Mouse (Mus musculus): ENCODE measurements around the gene Emc7. TPM values are rescaled to one million over a fixed set of nuclear protein-coding genes. Genes with fewer than 3 reads are reported as not detected.

Emc7 gene
- polyA plus RNA-seq, 1 experiment from 2014 or later = 13.8 TPM

GRCm38 (mm10) chr2:112506841-112507435 lies 52.1 kb downstream of the Emc7 start:
- no peaks in the 10 kb centered on the region for H3K9me3 ChIP-seq
- no peak overlapping the region for H3K27ac ChIP-seq
- no peak for ATAC-seq (ENCODE audit: low FRiP score, low read depth)
- H3K27me3 ChIP-seq (replicated peaks) = no peaks in the 10 kb centered on the region
- no peaks in the 10 kb centered on the region for H3K4me1 ChIP-seq
- 83% methylated on average over 5 of the region's 5 CpGs for WGBS
- no peaks in the 10 kb centered on the region for H3K36me3 ChIP-seq
- no peak overlapping the region for H3K4me3 ChIP-seq
- H3K9ac ChIP-seq = no peak overlapping the region
- no peak overlapping the region for H3K4me2 ChIP-seq (replicated peaks)

DNA sequence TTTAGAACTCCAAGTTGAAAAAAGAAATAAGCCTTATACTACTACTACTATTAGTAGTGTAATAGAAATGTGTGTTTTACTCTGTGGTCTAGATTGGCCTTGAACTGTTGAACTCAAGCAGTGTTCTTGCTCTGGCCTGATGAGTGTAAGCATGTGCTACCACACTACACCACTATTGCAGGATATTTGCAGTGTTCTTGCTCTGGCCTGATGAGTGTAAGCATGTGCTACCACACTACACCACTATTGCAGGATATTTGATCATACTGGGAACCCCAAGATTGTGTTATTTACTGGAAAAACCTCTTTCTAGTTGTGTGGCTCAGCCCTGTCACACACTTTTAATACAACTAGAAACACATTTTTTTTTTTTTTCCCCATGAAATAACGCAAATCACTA lies 52.6 kb downstream of the Emc7 start:
- no peak overlapping the region for H3K4me2 ChIP-seq (replicated peaks)
- no peaks in the 10 kb centered on the region for H3K9me3 ChIP-seq
- no peaks in the 10 kb centered on the region for H3K27me3 ChIP-seq (replicated peaks)
- H3K27ac ChIP-seq = no peak overlapping the region
- no peaks in the 10 kb centered on the region for H3K36me3 ChIP-seq
- H3K4me1 ChIP-seq = no peaks in the 10 kb centered on the region
- no peak for ATAC-seq (ENCODE audit: low FRiP score, low read depth)
- no peak overlapping the region for H3K4me3 ChIP-seq
- no peak overlapping the region for H3K9ac ChIP-seq
- 89% methylated on average over 1 of the region's 1 CpGs for WGBS

DNA sequence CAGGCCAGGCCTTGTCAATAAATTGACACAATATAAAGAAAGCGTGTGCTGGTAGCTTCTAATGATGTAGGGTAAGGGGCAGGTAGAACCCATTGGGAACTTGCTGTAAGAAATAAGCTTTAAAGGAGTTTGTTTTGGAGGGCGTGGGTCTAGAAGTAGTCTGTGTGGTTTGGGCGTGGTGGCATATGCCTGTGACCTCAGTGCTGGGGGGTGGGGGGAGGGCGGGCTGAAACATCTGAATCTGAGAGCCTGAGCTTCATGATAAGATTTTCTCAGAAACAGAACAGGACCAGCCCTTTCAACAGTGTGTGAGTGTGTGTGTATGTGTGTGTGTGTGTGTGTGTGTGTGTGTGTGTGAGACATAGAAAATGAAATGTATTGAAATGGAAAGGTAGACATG lies 55.3 kb downstream of the Emc7 start:
- no peak for ATAC-seq (ENCODE audit: low FRiP score, low read depth)
- H3K9ac ChIP-seq = no peak overlapping the region
- H3K36me3 ChIP-seq = no peaks in the 10 kb centered on the region
- H3K4me2 ChIP-seq (replicated peaks) = no peak overlapping the region
- WGBS = 88% methylated on average over 4 of the region's 4 CpGs
- no peak overlapping the region for H3K27ac ChIP-seq
- no peaks in the 10 kb centered on the region for H3K27me3 ChIP-seq (replicated peaks)
- H3K9me3 ChIP-seq = no peaks in the 10 kb centered on the region
- no peak overlapping the region for H3K4me3 ChIP-seq
- no peaks in the 10 kb centered on the region for H3K4me1 ChIP-seq

GRCm38 (mm10) chr2:112513036-112513435 lies 58.2 kb downstream of the Emc7 start:
- H3K9ac ChIP-seq = no peak overlapping the region
- H3K4me2 ChIP-seq (replicated peaks) = no peak overlapping the region
- H3K4me3 ChIP-seq = no peak overlapping the region
- no peaks in the 10 kb centered on the region for H3K36me3 ChIP-seq
- no peaks in the 10 kb centered on the region for H3K27me3 ChIP-seq (replicated peaks)
- WGBS = 100% methylated on average over 1 of the region's 1 CpGs
- H3K4me1 ChIP-seq = no peaks in the 10 kb centered on the region
- 0 out of 2 replicates have a peak, but pooled peaks have one; percentile 29 for ATAC-seq (ENCODE audit: low FRiP score, low read depth)
- H3K9me3 ChIP-seq = no peaks in the 10 kb centered on the region
- H3K27ac ChIP-seq = no peak overlapping the region

GRCm38 (mm10) chr2:112516728-112517127 lies 61.9 kb downstream of the Emc7 start:
- H3K9me3 ChIP-seq = no peaks in the 10 kb centered on the region
- no peaks in the 10 kb centered on the region for H3K27me3 ChIP-seq (replicated peaks)
- H3K9ac ChIP-seq = no peak overlapping the region
- H3K4me1 ChIP-seq = no peaks in the 10 kb centered on the region
- H3K36me3 ChIP-seq = no peaks in the 10 kb centered on the region
- no peak overlapping the region for H3K4me2 ChIP-seq (replicated peaks)
- no peak overlapping the region for H3K4me3 ChIP-seq
- no peak for ATAC-seq (ENCODE audit: low FRiP score, low read depth)
- 96% methylated on average over 3 of the region's 3 CpGs for WGBS
- no peak overlapping the region for H3K27ac ChIP-seq

GRCm38 (mm10) chr2:112517218-112517617 lies 62.4 kb downstream of the Emc7 start:
- Histone ChIP-seq H3K27ac (no peak overlapping the region), H3K36me3 (no peaks in the 10 kb centered on the region), H3K9ac (no peak overlapping the region), H3K4me1 (no peaks in the 10 kb centered on the region), H3K27me3 (replicated peaks) (no peaks in the 10 kb centered on the region), H3K4me3 (no peak overlapping the region), H3K9me3 (no peaks in the 10 kb centered on the region), H3K4me2 (replicated peaks) (no peak overlapping the region)
- WGBS = 95% methylated on average over 3 of the region's 3 CpGs
- no peak for ATAC-seq (ENCODE audit: low FRiP score, low read depth)

GRCm38 (mm10) chr2:112518541-112518940 lies 63.7 kb downstream of the Emc7 start:
- no peak for ATAC-seq (ENCODE audit: low FRiP score, low read depth)
- no peak overlapping the region for H3K4me3 ChIP-seq
- no peaks in the 10 kb centered on the region for H3K9me3 ChIP-seq
- no peak overlapping the region for H3K27ac ChIP-seq
- H3K27me3 ChIP-seq (replicated peaks) = no peaks in the 10 kb centered on the region
- H3K4me2 ChIP-seq (replicated peaks) = no peak overlapping the region
- no peaks in the 10 kb centered on the region for H3K36me3 ChIP-seq
- no peak overlapping the region for H3K9ac ChIP-seq
- no peaks in the 10 kb centered on the region for H3K4me1 ChIP-seq

DNA sequence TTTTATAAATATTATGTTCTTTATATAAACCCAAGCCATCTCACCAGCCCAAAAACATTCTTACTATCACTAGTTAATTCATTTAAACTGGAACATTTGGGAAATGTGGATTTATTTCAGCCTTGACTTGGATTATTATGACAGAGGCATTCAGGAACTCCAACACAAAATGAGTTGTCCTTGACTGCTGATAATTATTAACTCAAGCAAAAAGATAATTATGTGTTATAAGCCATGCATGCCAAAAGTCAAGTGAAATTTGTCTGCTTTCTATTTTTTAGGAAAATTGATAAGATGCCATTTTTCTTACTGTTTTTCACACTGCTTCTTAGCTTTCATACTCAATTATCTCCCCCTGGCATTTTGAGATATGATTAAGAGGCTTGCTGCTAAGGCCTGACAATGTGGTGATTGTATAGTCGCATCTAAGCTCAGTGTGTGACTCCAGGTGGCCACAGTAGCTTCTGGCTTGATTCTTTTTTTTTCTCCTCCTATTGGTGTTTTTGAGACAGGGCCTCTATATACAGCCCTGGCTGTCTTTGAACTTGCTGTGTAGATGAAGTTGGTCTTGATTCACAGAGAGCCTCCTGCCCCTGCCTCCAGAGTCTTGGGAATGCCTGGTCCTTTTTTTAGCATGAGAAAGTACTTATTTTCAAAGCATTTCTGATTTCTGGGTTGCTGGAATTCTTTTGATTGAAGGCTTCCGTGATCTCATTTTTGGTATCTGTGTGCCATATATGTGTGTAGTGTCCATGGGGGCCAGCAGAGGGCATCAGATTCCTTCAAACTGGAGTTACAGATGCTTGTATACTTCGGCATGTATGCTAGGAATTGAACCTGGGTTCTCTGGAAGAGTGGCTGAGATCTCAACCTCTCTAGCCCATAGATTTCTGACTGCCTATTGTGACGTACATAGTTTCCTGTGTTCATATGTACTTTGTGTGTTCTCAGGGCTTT lies 66.0 kb downstream of the Emc7 start:
- H3K4me1 ChIP-seq = no peaks in the 10 kb centered on the region
- no peak overlapping the region for H3K27ac ChIP-seq
- no peaks in the 10 kb centered on the region for H3K9me3 ChIP-seq
- no peak for ATAC-seq (ENCODE audit: low FRiP score, low read depth)
- 92% methylated on average over 4 of the region's 4 CpGs for WGBS
- H3K9ac ChIP-seq = no peak overlapping the region
- no peaks in the 10 kb centered on the region for H3K36me3 ChIP-seq
- H3K27me3 ChIP-seq (replicated peaks) = no peaks in the 10 kb centered on the region
- no peak overlapping the region for H3K4me2 ChIP-seq (replicated peaks)
- no peak overlapping the region for H3K4me3 ChIP-seq

Other genes with a start within 250 kb of the Emc7 start
- 15.9 and 16.8 TPM in 2 replicates for gene Lpcat4, start 215.5 kb upstream of the Emc7 start, polyA plus RNA-seq (2016; fragmentation: Nextera tagmentation; extraction: Ambion mirVana)
- gene Nutm1, start 195.7 kb upstream of the Emc7 start, polyA plus RNA-seq (2016; fragmentation: Nextera tagmentation; extraction: Ambion mirVana) = not detected in 2 replicates
- gene Nop10, start 193.1 kb upstream of the Emc7 start, polyA plus RNA-seq (2016; fragmentation: Nextera tagmentation; extraction: Ambion mirVana) = 140 and 154 TPM in 2 replicates
- 15.7 and 19.4 TPM in 2 replicates for gene Slc12a6, start 189.2 kb upstream of the Emc7 start, polyA plus RNA-seq (2016; fragmentation: Nextera tagmentation; extraction: Ambion mirVana)
- gene Gm21985, start 188.7 kb upstream of the Emc7 start, polyA plus RNA-seq (2016; fragmentation: Nextera tagmentation; extraction: Ambion mirVana) = not detected in 2 replicates
- gene Emc4, start 87.0 kb upstream of the Emc7 start, polyA plus RNA-seq (2016; fragmentation: Nextera tagmentation; extraction: Ambion mirVana) = 122 and 132 TPM in 2 replicates
- 46.9 and 48.8 TPM in 2 replicates for gene Katnbl1, start 75.8 kb upstream of the Emc7 start, polyA plus RNA-seq (2016; fragmentation: Nextera tagmentation; extraction: Ambion mirVana)
- gene Chrm5, start 25.8 kb downstream of the Emc7 start, polyA plus RNA-seq (2016; fragmentation: Nextera tagmentation; extraction: Ambion mirVana) = 0.11 and 0.45 TPM in 2 replicates
- 8.5 and 10.7 TPM in 2 replicates for gene Aven, start 38.0 kb downstream of the Emc7 start, polyA plus RNA-seq (2016; fragmentation: Nextera tagmentation; extraction: Ambion mirVana)